Mouse (Mus musculus) gastrocnemius, postnatal 4 days (tissue): ENCODE measurements at regions not wholly inside any gene's neighbourhood (a gene's known extent, or its start where the extent isn't known, plus 50 kb on each side); places are given as distances from the start of the nearest gene placed in this dataset.

Source experiments
- DNase-seq, 2 experiments: peaks; one replicate each; pipeline ENCODE4 v3.0.0; 2021 to 2022; ENCODE audit warnings: low spot score in 2 of 2, mixed read lengths in 2 of 2

GRCm38 (mm10) chr17:14540269-14540975 lies 153.6 kb downstream of the Thbs2 start:
- no peak for DNase-seq

GRCm38 (mm10) chr17:14539651-14540050 lies 154.4 kb downstream of the Thbs2 start:
- DNase-seq = no peak

GRCm38 (mm10) chr17:14539191-14539590 lies 154.8 kb downstream of the Thbs2 start:
- DNase-seq = no peak

- DNase-seq = no peak
Measured at GRCm38 (mm10) chr17:14538527-14538926, 155.5 kb downstream of the Thbs2 start.

GRCm38 (mm10) chr17:14532979-14533314 lies 161.1 kb downstream of the Thbs2 start:
- DNase-seq = no peak

GRCm38 (mm10) chr17:14532298-14532978 lies 161.6 kb downstream of the Thbs2 start:
- DNase-seq = peak; percentile 37 to 62

GRCm38 (mm10) chr17:14531796-14532195 lies 162.2 kb downstream of the Thbs2 start:
- DNase-seq = no peak

GRCm38 (mm10) chr17:14527691-14528090 lies 166.3 kb downstream of the Thbs2 start:
- no peak for DNase-seq

- DNase-seq = no peak
Measured at GRCm38 (mm10) chr17:14525255-14525654, 168.8 kb downstream of the Thbs2 start.

GRCm38 (mm10) chr17:14524426-14525236 lies 169.4 kb downstream of the Thbs2 start:
- DNase-seq = peak in 1 of 2 experiments; percentile 64

- DNase-seq = no peak
Measured at GRCm38 (mm10) chr17:14522011-14522410, 172.0 kb downstream of the Thbs2 start.

GRCm38 (mm10) chr17:14520565-14520964 lies 173.5 kb downstream of the Thbs2 start:
- peak; percentile 50 to 73 for DNase-seq

GRCm38 (mm10) chr17:14519367-14519766 lies 174.7 kb downstream of the Thbs2 start:
- DNase-seq = no peak

GRCm38 (mm10) chr17:14518216-14518615 lies 175.8 kb downstream of the Thbs2 start:
- DNase-seq = no peak

GRCm38 (mm10) chr17:14517368-14517767 lies 176.7 kb downstream of the Thbs2 start:
- DNase-seq = no peak

- DNase-seq = peak in 1 of 2 experiments; percentile 59
Measured at GRCm38 (mm10) chr17:14516097-14516496, 177.9 kb downstream of the Thbs2 start.

GRCm38 (mm10) chr17:14513454-14513853 lies 180.6 kb downstream of the Thbs2 start:
- DNase-seq = no peak

GRCm38 (mm10) chr17:14510486-14510885 lies 183.5 kb downstream of the Thbs2 start:
- no peak for DNase-seq

GRCm38 (mm10) chr17:14507111-14507510 lies 186.9 kb downstream of the Thbs2 start:
- no peak for DNase-seq

GRCm38 (mm10) chr17:14506123-14506522 lies 187.9 kb downstream of the Thbs2 start:
- no peak for DNase-seq

- no peak for DNase-seq
Measured at GRCm38 (mm10) chr17:14505415-14505814, 188.6 kb downstream of the Thbs2 start.

- DNase-seq = no peak
Measured at GRCm38 (mm10) chr17:14503670-14504069, 190.4 kb downstream of the Thbs2 start.
